Mouse (Mus musculus) neural tube, embryonic 11.5 days (tissue): ENCODE measurements around the gene Olfr895. TPM values are rescaled to one million over a fixed set of nuclear protein-coding genes. Genes with fewer than 3 reads are reported as not detected.

Source experiments
- ATAC-seq: fragments of 200-750 bp; cut with Nextera tagmentation; 2 replicates; pipeline ENCODE4 v1.8.0; 2017; ENCODE audit warnings: moderate number of reproducible peaks, mild to moderate bottlenecking, moderate TSS enrichment, moderate library complexity; ENCODE audit not compliant: insufficient read depth, low FRiP score, low TSS enrichment
- DNase-seq: peaks from one replicate; pipeline ENCODE4 v3.0.0-alpha.2; 2015; ENCODE audit warnings: low spot score
- H3K27ac ChIP-seq: fragments of 300-500 bp; sonication (generic); 2 replicates; pipeline ENCODE4 v1.5.1; 2014; ENCODE audit warnings: low read depth, mild to moderate bottlenecking, low read length
- H3K27me3 ChIP-seq: fragments of 300-500 bp; sonication (generic); 2 replicates; pipeline ENCODE4 v1.6.1; 2014; ENCODE audit warnings: mild to moderate bottlenecking, low read length, mixed read lengths; ENCODE audit not compliant: control insufficient read depth, insufficient read depth
- H3K36me3 ChIP-seq: fragments of 300-500 bp; sonication (generic); 2 replicates; pipeline ENCODE4 v1.6.1; 2014; ENCODE audit warnings: mild to moderate bottlenecking, low read length, moderate library complexity, mixed read lengths; ENCODE audit not compliant: control insufficient read depth, insufficient read depth
- H3K4me1 ChIP-seq: fragments of 300-500 bp; sonication (generic); 2 replicates; pipeline ENCODE4 v1.6.1; 2014; ENCODE audit warnings: low read length, mixed read lengths; ENCODE audit not compliant: control insufficient read depth, insufficient read depth
- H3K4me2 ChIP-seq: fragments of 300-500 bp; sonication (generic); 2 replicates; pipeline ENCODE4 v1.6.1; 2014; ENCODE audit warnings: low read depth, mild to moderate bottlenecking, moderate library complexity
- H3K4me3 ChIP-seq: fragments of 300-500 bp; sonication (generic); 2 replicates; pipeline ENCODE4 v1.5.1; 2014; ENCODE audit warnings: low read depth, low read length
- H3K9ac ChIP-seq: fragments of 300-500 bp; sonication (generic); 2 replicates; pipeline ENCODE4 v1.6.1; 2014; ENCODE audit warnings: mild to moderate bottlenecking, low read length
- H3K9me3 ChIP-seq: fragments of 300-500 bp; sonication (generic); 2 replicates; pipeline ENCODE4 v1.6.1; 2016; ENCODE audit warnings: low read length; ENCODE audit not compliant: control insufficient read depth
- WGBS: fragments of 180-500 bp; shearing (Covaris S2); extraction: QIAGEN DNeasy Blood & Tissue Kit; methylation state at CpG from one replicate; pipeline ENCODE4 v1.1.7; 2014; 5-methylcytosine and 5-hydroxymethylcytosine counted together
- polyA plus RNA-seq: library from polyadenylated mRNA; unstranded; fragments of >200 nt; fragmentation: Nextera tagmentation; extraction: Ambion mirVana; gene quantifications from 2 replicates; pipeline ENCODE4 v1.2.1, GENCODE M21; 2014

The Olfr895 gene
- polyA plus RNA-seq, result not detected in 2 replicates

DNA sequence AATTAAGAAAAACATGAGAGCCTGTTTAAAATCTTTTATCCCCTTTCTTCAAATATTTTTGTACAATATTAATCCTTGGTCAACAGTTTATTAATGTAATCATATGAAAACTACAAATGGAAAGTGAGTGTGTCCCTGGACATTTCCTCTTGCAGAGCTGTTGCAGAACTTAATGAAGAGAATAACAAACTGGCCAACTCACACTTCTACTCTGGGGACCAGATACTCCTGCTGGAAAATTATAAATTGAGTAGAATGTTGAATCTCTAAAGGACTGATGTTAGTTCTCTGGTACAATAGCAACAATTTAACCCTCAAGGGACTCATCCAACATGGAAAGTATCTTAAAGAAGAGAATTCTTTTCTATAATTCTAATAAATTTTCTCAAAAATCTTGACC, at the start of gene Olfr895:
Gene Olfr895 (plus strand): TSS at position 301 of the 400 bp plus-strand sequence.
- no peak within 1 kb of the TSS for H3K9ac ChIP-seq
- no peak within 1 kb of the TSS for H3K4me3 ChIP-seq
- no peaks in the 10 kb centered on the region for H3K27me3 ChIP-seq
- ATAC-seq (no peak), DNase-seq (no peak)
- no peak within 1 kb of the TSS for H3K4me2 ChIP-seq
- no peaks in the 10 kb centered on the region for H3K9me3 ChIP-seq
- H3K27ac ChIP-seq, result no peak within 1 kb of the TSS
- H3K36me3 ChIP-seq, result no peaks in the 10 kb centered on the region
- H3K4me1 ChIP-seq, result no peaks in the 10 kb centered on the region

DNA sequence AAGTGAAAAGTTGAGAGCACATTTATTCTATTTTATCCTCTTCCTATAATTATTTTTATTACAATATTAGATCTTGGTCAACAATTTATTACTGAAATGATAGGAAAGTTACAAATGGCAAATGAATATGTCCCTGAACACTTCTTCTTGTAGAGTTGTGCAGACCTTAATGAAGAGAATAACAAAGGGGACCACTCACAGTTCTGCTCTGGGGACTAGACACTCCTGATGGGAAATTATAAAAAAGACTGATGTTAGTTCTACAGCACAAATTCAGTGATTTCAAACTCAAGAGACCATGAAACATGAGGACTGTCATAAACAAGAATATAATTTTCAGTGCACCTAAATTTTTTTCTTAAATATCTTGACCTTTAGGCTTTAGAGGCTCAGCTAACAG, 15.2 kb upstream of the Olfr895 start, which contains the start of gene Olfr143:
Gene Olfr143 (plus strand): TSS at position 301 of the 400 bp plus-strand sequence.
- Histone ChIP-seq H3K9ac (no peak within 1 kb of the TSS), H3K4me1 (no peaks in the 10 kb centered on the region), H3K27ac (no peak within 1 kb of the TSS), H3K4me3 (no peak within 1 kb of the TSS), H3K27me3 (no peaks in the 10 kb centered on the region), H3K36me3 (no peaks in the 10 kb centered on the region), H3K4me2 (no peak within 1 kb of the TSS), H3K9me3 (no peaks in the 10 kb centered on the region)
- ATAC-seq (no peak), DNase-seq (no peak)

DNA sequence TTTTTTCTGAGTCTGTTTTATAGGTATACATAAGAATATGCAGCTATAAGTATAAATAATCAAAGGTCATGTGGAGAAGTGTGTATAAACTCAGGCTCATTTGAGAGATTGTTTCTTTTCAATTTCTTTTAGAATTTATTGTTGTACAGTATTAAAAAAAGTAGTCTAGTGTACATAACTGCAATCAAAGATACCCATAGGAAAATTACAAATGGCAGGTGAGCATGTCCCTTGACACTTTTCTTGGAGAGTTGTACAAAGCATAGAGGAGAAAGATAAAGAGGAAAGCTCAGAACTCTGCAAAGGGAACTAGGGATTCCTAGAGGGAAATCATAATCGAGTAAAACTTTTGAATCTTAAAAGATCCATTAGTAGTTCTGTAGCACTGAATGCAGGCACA, 23.2 kb downstream of the Olfr895 start, which contains the start of gene Olfr896-ps1:
Gene Olfr896-ps1 (plus strand): TSS at position 301 of the 400 bp plus-strand sequence.
- WGBS, result 81% methylated on average over 1 of the region's 1 CpGs
- no peaks in the 10 kb centered on the region for H3K27me3 ChIP-seq
- H3K4me2 ChIP-seq, result no peak within 1 kb of the TSS
- no peaks in the 10 kb centered on the region for H3K4me1 ChIP-seq
- no peaks in the 10 kb centered on the region for H3K36me3 ChIP-seq
- H3K4me3 ChIP-seq, result no peak within 1 kb of the TSS
- no peak within 1 kb of the TSS for H3K9ac ChIP-seq
- no peaks in the 10 kb centered on the region for H3K9me3 ChIP-seq
- H3K27ac ChIP-seq, result no peak within 1 kb of the TSS
- ATAC-seq (no peak), DNase-seq (no peak)

Other genes starting within 250 kb of the Olfr895 start
- gene Olfr883, start 242.0 kb upstream of the Olfr895 start, polyA plus RNA-seq, result not detected in 2 replicates
- not detected in 2 replicates for gene Olfr884, start 221.3 kb upstream of the Olfr895 start, polyA plus RNA-seq
- gene Olfr885, start 206.5 kb upstream of the Olfr895 start, polyA plus RNA-seq, result not detected in 2 replicates
- gene Olfr887, start 183.8 kb upstream of the Olfr895 start, polyA plus RNA-seq, result not detected in 2 replicates
- gene Olfr888, start 159.7 kb upstream of the Olfr895 start, polyA plus RNA-seq, result not detected in 2 replicates
- gene Olfr889, start 152.7 kb upstream of the Olfr895 start, polyA plus RNA-seq, result 0.15 and 0.16 TPM in 2 replicates
- not detected in 2 replicates for gene Olfr890, start 125.3 kb upstream of the Olfr895 start, polyA plus RNA-seq
- not detected in 2 replicates for gene Olfr891, start 87.0 kb upstream of the Olfr895 start, polyA plus RNA-seq
- gene Olfr893, start 59.5 kb upstream of the Olfr895 start, polyA plus RNA-seq, result not detected in 2 replicates
- gene Olfr894, start 49.8 kb upstream of the Olfr895 start, polyA plus RNA-seq, result not detected in 2 replicates
- not detected in 2 replicates for gene Olfr143, start 15.1 kb upstream of the Olfr895 start, polyA plus RNA-seq
- not detected in 2 replicates for gene Olfr896-ps1, start 23.3 kb downstream of the Olfr895 start, polyA plus RNA-seq
- gene Olfr25, start 61.2 kb downstream of the Olfr895 start, polyA plus RNA-seq, result not detected in 2 replicates
- gene Olfr898, start 80.6 kb downstream of the Olfr895 start, polyA plus RNA-seq, result not detected in 2 replicates
- gene Olfr250, start 99.0 kb downstream of the Olfr895 start, polyA plus RNA-seq, result not detected in 2 replicates
- gene Olfr251, start 109.2 kb downstream of the Olfr895 start, polyA plus RNA-seq, result not detected in 2 replicates
- gene Olfr147, start 133.8 kb downstream of the Olfr895 start, polyA plus RNA-seq, result not detected in 2 replicates
- not detected in 2 replicates for gene Olfr901, start 161.6 kb downstream of the Olfr895 start, polyA plus RNA-seq
- gene Olfr902, start 179.8 kb downstream of the Olfr895 start, polyA plus RNA-seq, result not detected in 2 replicates
- gene Olfr904, start 195.3 kb downstream of the Olfr895 start, polyA plus RNA-seq, result not detected in 2 replicates
- not detected in 2 replicates for gene Olfr905, start 203.3 kb downstream of the Olfr895 start, polyA plus RNA-seq
- not detected in 2 replicates for gene Olfr906, start 219.2 kb downstream of the Olfr895 start, polyA plus RNA-seq
- not detected in 2 replicates for gene Olfr907, start 227.9 kb downstream of the Olfr895 start, polyA plus RNA-seq